Mouse (Mus musculus) R1 (cell line): Measurements from ENCODE around the gene Gm7694.

Experiments used
- DNase-seq: peaks from one replicate; pipeline ENCODE4 v3.0.0-alpha.2; 2018; ENCODE audit warnings: low read depth, low spot score

Gene Gm7694

DNA sequence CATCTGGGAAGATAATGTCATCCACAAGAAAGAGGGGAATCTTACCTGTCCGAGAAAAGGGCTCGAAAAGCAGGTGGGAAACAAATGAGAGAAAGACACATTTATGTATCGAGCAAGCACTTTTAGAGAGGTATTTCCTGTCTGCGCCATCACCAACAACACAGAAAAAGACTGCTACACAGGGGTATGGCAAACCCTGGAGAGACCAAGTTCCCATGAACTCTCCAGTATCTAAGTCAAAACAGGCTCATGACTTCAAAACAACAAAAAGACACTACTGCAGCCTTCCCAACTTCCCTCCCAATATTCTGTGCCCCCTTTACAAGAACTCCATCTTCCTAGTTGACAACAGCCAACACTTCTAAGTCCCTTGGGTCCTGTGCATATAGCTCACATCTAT, at the start of gene Gm7694:
Gm7694 (minus strand) TSS at position 101 of the 400 bp plus-strand sequence.
- no peak for DNase-seq

DNA sequence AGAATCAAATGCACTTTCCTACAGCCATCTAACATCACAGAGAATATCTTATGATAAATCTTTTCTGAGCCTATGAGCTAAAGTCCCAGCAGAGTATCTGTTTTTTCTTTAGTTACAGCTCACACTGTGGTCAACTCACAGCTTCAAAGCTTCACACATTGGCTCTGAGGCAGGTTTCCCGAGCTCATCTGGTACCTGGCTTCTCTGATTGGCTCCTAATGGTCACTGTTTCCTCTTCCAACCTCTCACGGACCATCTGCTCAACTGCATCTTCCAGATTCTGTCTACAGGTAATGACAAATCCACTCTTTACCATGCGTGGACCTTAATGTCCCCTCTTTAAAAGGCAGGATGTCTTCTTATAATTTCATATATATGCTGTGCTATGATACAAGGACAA, 47.2 kb upstream of the Gm7694 start:
- no peak for DNase-seq

DNA sequence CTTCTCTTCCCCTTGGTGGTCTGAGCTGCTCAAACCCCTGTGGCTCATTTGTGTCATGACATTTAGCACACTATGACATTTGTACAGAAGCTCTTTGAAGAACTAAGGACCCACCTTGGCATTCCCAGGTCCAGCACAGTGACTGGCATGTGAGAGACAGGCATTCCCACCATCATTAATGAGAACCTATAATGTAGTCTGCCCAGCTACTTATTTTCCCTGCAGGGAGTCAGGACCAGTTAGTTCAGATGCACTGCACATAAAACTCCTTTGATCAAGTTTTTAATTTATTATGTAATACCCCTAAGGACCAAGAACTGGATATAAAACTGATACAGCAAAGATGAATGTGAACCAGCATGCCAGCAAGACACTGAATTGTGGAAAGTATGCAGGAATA, 44.9 kb upstream of the Gm7694 start:
- DNase-seq: no peak

GRCm38 (mm10) chr1:170346266-170346665, 40.1 kb upstream of the Gm7694 start:
- no peak for DNase-seq

DNA sequence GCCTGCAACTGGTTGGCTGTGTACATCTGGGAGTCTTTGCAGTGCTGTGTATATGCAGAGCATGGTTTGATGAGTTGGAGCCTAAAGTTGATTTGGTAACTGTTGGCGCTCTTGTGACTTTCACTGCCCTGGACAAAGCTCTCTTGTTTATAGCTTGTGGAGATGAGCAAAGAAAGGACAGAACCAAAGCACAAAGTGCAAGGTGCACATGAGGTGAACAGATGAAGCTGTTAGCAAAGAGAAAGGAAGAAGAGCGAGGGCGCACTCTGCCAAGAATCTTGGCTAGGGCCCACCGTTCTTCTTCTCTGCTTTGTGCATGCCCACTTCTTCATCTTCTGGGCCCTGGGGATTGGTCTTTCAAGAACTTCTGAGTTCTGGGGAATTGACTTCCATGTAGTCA, 37.8 kb upstream of the Gm7694 start:
- no peak for DNase-seq

- no peak for DNase-seq
Observed at GRCm38 (mm10) chr1:170343081-170343480, 36.9 kb upstream of the Gm7694 start.

DNA sequence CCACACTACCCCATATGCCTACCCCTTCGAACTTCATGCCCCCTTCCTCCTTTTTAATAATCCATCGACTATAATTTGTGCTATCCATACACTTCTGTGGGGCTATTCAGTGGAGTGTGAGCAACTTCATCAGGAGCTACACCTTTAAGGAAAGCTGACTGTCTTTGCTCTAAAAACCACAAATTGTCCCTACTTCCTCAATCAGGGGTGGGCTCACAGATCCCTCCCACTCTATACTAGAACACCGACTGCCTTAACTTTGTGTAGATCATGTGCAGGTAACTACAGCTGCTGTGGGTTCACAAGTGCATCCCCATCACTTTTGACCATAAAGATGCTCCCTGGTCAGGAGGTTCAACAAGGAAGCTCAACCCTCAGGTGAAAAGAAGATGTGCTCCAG, 33.8 kb upstream of the Gm7694 start:
- no peak for DNase-seq

GRCm38 (mm10) chr1:170332775-170333174, 26.6 kb upstream of the Gm7694 start:
- DNase-seq: no peak

DNA sequence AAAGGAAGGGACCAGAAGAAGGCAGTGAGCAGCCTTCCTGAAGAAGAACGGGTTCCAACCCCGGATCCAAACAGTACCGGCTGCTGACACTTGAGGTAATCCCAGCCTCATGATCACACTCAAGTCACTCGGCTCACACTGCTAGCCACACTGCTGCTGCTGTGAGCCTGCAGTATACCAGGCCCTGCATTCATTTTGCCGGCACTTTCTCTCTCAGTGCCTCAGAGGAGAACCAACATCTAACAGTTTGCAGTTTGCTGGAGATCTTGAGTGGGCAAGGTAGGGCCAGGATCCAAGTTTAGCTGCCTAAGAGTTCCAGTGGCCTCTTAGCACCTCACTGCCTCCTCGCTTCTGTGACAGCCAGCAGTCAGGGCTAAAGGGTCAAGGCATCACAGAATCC, 25.8 kb upstream of the Gm7694 start:
- no peak for DNase-seq

- no peak for DNase-seq
Observed at GRCm38 (mm10) chr1:170325277-170325676, 19.1 kb upstream of the Gm7694 start.

- DNase-seq: peak; percentile 27
Observed at GRCm38 (mm10) chr1:170324312-170324711, 18.2 kb upstream of the Gm7694 start.

- DNase-seq: no peak
Observed at GRCm38 (mm10) chr1:170323001-170323400, 16.9 kb upstream of the Gm7694 start.

DNA sequence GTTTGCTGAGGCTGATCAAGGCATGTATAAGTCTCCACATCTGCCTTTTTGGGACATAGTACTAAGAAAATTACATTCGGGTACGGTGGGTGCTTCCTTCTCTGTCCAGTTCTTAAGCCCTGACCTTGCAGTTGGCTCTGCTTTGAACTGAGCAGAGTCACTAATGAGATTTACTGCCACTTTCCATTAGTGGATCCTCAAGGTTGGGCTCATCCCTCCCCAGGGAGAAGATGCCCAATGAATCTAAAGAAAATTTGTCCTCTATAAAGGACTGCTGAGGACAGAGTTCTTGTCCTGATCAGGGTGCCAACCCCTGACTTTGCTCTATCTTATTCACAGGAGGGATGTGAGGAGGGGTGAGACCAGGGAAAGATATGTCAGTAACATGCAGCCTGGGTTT, 15.9 kb upstream of the Gm7694 start:
- DNase-seq: no peak

GRCm38 (mm10) chr1:170311431-170311830, 5.3 kb upstream of the Gm7694 start:
- no peak for DNase-seq

- no peak for DNase-seq
Observed at GRCm38 (mm10) chr1:170308503-170308902, 2.4 kb upstream of the Gm7694 start, which contains the start of gene Spata46. Gene Spata46 (plus strand): TSS chr1:170308803.

DNA sequence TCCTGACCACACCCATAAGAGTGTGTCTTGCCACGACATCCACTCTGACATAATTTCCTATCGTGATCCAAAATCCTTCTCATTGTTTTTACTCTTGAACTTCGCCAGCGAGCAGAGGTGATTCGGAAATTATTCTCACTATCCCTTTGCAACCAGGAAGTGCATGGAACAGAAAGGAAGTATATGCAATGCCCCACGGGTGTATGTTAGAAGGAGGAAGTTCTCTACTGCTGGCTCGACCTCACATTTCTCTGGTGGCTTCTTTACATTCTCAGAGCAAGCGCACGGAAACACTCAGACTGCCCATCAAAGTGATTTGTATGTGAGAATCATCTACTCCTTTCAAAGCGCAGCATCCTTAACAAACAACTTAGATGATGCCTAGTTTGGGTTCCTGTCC, 1.1 kb downstream of the Gm7694 start:
- no peak for DNase-seq

GRCm38 (mm10) chr1:170303103-170303502, 3.0 kb downstream of the Gm7694 start:
- DNase-seq: no peak

DNA sequence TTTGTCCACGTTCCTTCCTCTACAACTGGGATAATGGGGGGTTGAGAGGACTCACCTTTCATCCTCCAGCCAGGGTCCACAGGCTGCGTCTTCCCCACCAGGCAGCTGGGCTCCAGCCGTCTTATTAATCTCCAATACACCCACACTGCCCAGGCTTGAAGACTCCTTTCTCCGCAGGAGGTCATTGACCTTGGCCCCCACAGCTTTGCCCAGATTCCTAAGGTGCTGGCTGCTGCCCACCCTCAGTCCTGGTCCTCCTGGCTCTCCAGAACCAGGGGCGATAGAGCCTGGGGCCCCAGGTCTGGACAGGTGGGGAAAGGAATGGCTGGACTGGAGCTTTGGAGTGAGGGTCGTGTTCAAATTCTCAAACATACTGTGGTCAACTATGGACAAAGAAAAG, 3.7 kb downstream of the Gm7694 start:
- no peak for DNase-seq

DNA sequence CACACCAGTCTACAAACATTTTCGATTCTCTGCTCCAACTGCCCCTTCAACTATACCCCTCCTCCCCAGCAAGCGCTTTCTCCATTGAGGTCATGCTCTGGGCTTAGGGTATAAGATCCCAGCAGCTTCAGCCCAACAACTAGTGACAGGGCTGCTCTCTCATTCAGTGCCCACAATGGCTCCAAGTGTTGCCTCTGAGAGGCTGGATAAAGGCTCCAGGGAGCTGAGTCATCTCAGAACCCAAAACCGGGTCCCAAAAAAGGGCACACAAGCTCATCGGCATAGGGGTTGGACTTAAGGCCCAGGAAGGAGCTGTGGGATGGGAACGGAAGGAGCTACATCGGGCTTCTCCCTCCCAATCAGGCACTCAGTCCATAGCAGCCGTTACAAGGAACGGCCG, 4.4 kb downstream of the Gm7694 start:
- DNase-seq: no peak

GRCm38 (mm10) chr1:170299496-170299895, 6.6 kb downstream of the Gm7694 start:
- DNase-seq: no peak

DNA sequence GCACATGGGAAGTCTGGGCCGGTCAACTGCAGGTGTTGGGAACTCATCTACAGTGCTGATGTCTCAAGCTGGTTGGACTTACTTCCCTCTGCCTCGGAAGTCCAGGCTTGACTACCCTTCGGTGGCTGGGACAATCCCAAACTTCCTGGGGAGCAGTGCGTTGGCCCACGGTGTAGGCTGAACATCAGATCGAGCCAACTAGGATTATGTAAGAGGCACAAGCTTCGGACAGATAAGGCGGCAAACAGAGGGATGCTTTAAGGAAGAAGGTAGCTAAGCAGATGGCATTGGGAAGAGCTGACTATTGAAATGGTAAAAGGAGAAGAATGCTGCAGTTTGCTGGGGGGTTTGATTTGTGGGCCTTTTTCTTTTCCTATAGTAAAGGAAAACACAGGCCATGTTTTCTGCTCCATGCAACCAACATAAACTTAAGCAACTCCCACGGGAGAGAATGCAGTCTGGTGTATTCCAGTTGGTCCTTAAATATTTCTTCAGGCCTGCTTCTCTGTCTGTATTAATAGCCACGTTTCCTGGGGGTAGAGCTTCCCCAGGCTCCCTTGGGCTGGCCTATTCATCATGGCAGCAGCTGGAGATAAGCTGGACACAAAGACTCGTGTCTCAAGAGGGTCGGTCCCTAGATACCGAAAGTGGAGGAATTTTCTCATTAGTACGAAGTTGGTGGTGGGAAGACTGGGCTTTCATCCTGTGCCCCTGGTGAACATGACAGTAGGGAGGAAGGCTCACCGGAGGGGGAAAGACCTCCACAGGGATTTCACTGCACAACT, 11.2 kb downstream of the Gm7694 start:
- DNase-seq: no peak

- DNase-seq: no peak
Observed at GRCm38 (mm10) chr1:170293257-170293656, 12.9 kb downstream of the Gm7694 start.

GRCm38 (mm10) chr1:170292239-170292951, 13.7 kb downstream of the Gm7694 start:
- DNase-seq: peak; percentile 56
